Mouse (Mus musculus) megakaryocyte, adult 5-6 weeks (primary cell): ENCODE measurements around the gene Gsta4. TPM values are rescaled to one million over a fixed set of nuclear protein-coding genes. Genes with fewer than 3 reads are reported as not detected.
"Not testable (repeated sequence)": the region's sequence is repeated elsewhere in the genome, so short reads cannot be mapped to it uniquely, and the experiment has no call there.

Experiments
- ATAC-seq: 2 replicates; pipeline ENCODE4 v1.8.0; 2016; ENCODE audit warnings: mild to moderate bottlenecking, inconsistent platforms; ENCODE audit not compliant: poor library complexity, severe bottlenecking
- total RNA-seq, 2 experiments: library from RNA; stranded (forward) in 1 of 2; stranded (reverse) in 1 of 2; fragments of 153-499, 151-499 nt in 1 of 2; fragments of 221-1000, 200-1000 nt in 1 of 2; gene quantifications; 2 replicates each; pipeline versions ENCODE4 v1.2.3 to v1.2.4; 2015 to 2017

The Gsta4 gene
- total RNA-seq (2015) (0.27 TPM in 1 of 2 replicates, not detected in the other), total RNA-seq (2017) (not detected in 2 replicates)

DNA sequence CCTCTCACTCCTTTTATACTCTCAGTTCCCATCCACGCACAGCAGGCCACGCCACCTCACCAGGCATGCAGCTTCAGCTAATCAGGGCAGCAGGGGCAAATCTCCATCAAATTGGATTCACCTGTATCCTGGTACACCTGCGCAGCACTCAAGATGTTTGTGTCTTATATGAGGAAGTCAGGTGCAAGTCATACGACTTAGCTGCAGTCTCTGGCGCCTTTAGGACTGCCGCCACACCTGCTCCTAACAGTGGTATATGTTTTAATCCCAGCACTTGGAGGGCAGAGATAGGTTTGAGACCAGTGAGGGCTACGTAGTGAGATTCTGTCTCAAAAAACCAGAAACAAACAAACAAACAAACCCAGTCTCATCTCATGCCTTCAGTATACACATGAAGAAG, at the start of gene Gsta4:
TSS of gene Gsta4 (plus strand) at position 301 of the 400 bp plus-strand sequence.
- ATAC-seq, result not testable (repeated sequence)

DNA sequence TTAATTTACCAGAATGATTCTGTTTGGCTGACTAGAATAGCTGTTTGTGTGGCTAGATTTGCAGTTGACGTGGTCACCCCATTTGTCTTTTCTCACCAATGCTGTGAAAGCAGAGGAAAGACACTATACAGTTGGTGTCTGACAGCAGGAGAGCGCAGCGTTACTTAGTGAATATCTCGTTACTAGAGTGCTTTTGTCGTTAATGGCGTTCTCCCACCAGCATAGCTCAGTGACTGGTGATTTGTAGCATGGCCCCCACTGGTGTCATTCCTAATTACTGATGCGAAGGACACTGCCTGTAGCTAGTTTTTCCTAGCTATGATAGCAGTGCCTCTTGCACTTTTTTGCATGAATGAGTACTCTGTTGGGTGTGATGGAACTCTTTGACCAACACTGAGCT, 46.9 kb upstream of the Gsta4 start:
- no peak for ATAC-seq

DNA sequence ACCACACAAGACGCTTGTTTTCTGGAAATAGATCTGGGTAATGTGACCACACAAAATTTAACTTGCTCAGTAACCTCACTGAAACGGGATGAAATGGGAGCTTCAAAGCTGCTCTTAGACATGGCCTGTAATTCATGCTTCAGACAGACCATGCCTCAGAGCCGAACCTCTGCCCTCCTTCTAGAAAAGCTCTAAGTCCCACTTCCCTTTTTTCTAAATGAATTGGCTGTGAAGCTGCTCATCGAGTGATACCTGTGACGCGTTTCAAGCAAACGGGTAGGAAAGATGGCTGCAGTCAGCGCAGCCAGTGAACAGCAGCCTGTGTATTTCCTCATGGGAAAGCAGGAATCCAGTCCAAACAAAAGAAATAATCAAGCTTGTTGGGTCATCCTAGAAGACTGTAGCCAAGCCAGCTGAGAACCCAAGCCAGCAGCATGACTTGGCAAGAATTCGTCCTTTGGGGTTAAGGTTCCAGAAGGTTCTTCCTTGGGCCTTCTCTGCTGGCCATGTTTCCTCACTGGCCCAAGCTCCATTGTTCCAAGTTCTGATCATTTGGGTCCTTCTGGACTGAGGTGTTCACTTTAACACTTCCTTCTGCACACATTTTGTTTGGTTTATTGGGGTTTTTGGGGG, 44.4 kb upstream of the Gsta4 start:
- ATAC-seq, result peak; percentile 54

DNA sequence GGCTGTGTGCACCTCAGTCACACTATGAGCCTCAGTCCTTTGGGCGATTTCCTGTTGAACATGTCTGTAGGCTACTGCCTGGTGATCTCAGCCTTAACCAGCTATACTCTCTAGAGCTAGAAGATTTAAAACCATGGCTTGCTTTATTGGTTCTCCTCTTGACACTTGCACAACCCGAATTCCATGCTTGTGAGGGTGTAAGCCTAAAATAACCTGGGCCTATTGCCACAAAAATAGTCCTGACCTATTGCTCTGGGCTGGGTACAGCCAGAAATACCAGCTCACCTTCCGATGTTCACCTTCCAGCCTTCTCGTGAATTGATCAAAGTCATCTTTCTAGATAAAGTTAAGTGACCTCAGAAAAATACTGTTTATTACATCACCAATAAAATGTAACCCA, 43.1 kb upstream of the Gsta4 start:
- ATAC-seq, result no peak

DNA sequence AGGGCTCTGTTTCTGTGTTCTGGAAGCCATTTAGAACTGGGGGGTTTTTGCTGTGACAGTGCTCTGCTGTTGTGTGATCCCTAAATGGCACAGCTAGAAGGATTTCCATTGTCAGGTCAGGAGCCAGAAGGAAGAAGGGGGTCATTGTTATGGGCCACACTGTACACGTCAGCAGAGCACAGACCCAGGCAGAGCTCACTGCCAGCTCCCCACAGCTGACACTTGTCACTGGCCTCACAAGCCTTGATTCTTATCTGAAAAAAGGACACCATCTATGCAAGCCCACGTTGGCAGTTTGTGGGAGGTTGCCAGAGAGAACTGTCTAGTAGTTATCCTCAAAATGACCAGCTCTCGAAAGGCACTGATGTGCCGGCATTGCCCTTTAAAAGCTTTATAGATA, 36.5 kb upstream of the Gsta4 start:
- no peak for ATAC-seq

DNA sequence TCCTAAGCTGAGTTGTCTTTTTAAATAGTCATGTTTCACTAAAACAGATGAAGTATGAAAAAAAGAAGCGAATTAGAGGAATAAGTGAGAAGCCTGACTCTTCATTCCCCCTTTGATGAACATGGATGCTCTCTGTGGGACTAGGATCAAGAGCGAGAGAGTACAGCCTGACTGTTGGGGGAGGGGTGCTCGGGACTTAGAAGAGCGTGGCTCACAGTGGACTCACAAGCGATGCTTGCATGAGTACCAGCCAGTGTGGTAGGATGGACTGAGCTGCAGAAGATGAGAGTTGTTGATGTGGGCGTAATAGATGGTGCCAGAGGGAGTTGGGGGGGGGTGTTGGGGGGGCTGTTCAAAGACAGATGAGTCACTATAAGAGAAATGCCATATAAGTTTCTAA, 35.9 kb upstream of the Gsta4 start:
- ATAC-seq, result no peak

DNA sequence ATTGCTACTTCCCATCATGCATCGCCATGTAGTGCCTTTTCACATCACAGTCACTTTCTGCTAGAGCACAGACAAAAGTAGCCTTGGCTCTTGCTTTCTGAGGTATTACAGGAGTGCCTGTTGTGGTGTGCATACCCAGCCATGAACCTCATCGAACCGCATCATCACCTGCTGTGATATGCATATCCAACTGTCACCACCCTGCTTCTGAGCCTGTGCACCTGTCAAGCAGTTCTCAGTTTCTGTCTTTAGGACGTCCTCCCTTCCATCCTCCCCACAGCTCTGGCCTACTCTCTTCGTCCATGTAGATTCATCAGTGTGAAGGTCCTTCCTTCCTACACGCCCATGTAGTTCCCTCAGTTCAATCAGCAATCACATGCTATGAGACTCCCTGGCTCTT, 34.4 kb upstream of the Gsta4 start:
- no peak for ATAC-seq

DNA sequence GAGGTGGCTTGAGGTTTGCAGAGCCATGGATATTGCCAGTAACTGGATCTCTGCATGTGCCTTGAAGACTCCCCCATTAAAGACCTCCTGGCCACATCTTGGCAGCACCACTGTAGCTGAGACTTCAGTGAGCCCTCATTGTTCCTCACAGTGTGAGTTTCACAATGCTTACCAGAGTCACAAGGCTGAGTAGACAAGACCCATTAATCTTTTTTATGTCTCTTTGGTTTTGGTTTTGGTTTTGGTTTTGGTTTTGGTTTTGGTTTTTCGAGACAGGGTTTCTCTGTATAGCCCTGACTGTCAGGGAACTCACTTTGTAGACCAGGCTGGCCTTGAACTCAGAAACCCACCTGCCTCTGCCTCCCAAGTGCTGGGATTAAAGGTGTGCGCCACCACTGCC, 32.8 kb upstream of the Gsta4 start:
- ATAC-seq, result 0 out of 2 replicates have a peak, but pooled peaks have one; percentile 35

DNA sequence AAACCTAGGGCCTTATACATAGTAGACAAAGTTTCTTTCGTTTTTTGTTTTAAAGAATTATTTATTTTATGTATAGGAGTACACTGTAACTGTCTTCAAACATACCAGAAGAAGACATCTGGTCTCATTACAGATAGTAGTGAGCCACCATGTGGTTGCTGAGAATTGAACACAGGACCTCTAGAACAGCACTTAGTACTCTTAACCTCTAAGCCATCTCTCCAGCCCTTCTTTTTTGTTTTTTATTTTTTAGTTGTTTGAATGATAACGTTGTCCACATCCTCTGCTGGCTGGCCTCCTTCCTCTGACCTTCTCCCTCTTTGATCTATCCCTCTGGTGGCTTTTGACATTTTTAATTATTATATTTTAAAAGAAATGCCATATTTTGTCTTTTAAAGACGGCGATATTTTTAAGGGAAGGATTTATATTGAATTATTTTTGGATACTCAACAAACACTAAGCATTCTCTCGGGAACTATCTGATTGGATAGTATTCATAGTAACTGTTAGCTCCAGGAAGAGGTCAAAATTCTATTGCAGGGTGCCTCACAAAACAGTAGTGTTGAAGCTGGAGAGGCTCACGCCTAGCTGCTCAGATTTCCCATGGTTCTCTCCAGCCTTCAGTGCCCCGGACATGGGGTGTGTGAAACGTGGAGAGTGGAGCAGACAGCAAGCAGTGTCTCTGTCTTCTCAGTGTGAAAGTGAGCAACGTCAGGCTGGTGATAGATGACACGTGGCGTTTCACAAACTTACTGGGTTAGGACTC, 28.2 kb upstream of the Gsta4 start:
- ATAC-seq, result no peak

DNA sequence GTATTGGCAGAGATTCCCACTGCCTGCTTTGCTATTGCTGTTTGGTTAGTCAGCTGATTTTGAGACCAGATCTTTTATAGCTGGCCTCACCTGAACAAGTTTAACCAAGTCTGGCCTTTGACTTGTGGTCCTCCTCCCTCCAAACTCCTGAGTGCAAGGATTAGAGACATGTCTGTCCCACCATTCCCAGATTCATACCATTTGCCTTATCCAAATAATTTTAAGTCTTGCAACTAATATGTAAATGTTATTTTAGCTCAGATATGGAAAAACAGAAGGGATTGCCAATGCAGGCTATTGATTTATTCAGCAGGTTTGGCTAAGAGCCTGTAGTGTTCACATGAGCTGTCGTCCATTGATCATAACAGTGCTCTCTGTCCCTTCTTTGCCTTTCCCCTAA, 25.4 kb upstream of the Gsta4 start:
- no peak for ATAC-seq

DNA sequence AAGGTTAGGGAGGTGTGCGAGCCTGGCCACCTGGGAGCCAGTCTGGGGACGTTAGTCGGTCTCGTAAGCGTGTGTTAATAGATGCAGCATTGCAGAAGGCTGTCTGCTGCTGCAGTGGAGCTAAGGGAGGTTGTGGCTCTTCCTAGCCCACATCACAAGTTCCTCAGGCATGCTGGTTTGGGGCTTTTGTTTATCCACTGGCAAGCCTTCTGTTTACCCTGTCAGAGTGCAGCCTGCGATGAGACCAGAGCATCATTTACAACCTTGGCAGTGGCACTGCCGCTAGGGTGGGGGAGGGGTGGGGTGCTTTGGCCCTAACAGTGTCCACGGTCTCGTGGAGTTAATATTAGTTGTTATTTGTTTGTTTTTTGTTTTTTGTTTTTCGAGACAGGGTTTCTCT, 19.3 kb upstream of the Gsta4 start:
- no peak for ATAC-seq

DNA sequence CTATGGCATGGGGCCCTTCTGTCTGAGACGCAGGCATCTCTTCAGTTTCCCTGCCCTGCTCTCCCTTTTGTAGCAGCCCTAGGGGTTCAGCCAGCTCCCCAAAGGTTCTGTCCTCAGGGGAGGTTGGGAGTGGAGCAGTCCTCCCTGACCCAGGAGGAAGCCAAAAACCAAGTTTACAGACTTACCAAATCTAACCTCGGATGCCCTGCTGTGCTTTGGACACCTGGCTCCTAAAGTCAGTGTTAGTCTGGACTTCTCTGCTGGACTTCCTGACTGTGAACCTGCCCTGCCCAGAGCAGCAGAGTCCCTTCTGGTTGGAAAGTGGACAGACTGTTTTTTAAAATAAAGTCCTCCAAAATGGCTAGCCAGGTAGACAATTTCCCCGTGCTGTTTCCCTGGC, 17.8 kb upstream of the Gsta4 start:
- no peak for ATAC-seq

DNA sequence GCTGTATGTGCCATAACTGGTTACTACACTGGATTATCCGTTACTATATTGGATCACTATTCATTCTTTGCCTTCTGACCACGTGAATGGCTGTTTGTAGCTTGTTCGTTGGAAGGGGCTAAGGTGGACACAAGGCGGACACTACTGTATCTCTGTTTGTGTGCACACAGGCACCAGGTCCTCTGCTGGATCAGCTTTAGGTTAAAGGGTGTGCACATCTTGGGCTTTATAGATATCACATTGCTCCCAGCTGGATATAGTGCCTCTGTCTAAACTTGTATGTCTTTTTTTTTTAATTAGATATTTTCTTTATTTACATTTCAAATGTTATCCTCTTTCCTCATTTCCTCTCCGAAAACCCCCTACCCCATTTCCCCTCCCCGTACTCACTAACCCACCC, 17.1 kb upstream of the Gsta4 start:
- no peak for ATAC-seq

DNA sequence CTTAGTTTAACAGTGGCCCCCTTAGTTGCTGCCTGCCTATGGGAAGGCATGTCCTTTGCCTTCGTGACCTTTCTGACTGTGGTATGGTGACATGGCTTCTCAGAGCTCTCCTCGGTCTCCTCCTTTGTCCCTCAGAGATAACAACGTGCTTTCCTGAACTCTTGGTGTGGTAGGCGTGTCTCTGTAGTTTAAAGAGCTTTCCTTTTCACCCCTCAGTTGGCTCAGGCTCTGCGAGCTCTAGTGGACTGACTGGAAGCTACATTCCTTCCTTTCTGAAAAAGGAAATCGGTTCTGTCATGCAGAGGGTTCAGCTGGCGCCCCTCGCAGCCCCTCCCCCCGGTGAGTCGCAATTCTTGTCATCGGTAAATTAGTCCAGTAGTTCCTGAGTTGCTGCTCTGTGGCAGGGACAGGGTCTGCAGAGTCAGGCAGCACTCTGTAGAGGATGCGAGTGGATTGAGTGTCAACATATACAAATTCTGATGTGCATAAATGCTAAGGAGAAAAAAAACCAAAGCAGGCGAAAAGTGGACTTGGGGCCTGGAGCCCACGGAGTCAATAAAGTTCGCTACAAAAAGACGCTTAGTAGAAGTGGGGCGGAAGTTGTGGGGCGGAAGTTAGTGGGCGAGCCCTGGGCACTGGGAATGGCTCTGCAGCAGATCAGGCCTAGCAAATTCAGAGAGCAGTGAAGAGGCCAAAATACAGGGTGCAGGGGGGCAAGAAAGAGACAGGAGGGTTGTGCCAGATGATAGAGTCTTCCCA, 15.7 kb upstream of the Gsta4 start:
- ATAC-seq, result no peak

DNA sequence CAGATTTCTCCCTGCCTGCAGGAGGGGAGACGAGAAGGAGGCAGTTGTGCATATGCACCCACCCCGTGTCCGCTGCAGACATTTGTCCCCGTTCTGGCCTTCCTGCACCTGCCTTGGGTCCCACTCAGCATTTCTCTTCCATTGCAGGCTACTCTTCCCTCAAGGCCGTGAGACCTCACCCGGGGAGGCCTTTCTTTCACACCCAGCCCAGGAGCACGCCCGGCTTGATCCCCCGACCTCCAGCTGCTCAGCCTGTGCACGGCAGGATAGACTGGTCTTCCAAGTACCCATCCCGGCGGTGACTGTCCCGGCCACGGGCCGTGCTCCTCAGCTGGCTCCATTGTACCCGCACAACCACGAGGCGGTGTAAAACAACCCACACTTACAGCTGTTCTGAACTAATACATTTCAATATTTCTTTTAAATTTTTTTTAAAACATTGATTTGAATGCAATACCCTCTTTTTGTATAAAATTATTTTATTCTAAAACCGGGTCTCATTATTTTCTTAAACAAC, 15.1 kb upstream of the Gsta4 start:
- no peak for ATAC-seq

DNA sequence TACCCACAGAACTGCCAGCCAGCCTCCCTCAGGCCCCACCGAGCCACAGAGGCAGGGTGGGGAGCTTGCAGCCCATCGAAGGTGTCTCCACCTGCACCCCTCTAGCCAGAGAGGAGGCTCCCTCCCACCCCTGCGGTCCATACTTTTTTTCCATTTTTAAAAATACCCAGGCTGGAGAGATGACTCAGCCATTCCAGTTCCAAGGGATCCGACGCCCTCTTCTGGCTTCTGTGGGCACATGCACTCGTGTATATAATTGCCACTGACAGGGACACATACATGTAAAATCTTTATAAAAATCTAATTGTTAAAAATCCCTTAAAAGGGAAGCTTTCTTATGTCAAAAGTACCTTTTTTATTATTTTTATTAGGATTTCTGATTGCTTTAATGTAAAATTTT, 13.7 kb upstream of the Gsta4 start:
- no peak for ATAC-seq

DNA sequence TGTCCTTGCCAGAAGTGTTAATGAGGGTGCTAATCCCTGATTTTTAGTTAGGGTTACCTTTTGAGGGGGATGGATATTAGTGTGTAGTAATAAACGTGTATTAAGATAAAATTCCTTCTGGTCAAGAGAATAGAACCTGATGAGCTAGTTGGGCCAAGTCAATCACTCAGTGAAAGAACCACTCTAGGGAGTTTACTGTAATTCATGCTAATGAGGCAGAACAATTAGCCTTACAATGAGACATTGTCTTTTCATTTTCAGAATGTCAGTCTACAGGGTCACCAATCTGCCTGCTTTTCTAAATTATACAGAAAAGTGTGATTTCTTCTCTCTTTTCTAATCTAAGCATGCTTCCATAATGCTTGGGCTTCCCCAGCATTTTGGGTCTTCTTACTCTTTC, 8.6 kb upstream of the Gsta4 start:
- ATAC-seq, result no peak

DNA sequence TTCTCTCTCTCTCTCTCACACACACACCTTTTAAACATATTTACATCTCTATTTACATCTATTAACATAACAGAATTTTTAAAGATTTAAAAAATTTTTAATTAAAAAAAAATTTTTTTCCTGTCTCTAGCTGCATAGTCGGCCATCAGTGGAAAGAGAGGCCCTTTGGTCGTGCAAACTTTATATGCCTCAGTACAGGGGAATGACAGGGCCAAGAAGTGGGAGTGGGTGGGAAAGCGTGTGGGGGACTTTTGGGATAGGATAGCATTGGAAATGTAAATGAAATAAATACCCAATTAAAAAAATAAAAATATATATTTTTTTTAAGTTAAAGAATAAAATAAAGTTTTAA, 7.7 kb upstream of the Gsta4 start:
- ATAC-seq, result not testable (repeated sequence)

DNA sequence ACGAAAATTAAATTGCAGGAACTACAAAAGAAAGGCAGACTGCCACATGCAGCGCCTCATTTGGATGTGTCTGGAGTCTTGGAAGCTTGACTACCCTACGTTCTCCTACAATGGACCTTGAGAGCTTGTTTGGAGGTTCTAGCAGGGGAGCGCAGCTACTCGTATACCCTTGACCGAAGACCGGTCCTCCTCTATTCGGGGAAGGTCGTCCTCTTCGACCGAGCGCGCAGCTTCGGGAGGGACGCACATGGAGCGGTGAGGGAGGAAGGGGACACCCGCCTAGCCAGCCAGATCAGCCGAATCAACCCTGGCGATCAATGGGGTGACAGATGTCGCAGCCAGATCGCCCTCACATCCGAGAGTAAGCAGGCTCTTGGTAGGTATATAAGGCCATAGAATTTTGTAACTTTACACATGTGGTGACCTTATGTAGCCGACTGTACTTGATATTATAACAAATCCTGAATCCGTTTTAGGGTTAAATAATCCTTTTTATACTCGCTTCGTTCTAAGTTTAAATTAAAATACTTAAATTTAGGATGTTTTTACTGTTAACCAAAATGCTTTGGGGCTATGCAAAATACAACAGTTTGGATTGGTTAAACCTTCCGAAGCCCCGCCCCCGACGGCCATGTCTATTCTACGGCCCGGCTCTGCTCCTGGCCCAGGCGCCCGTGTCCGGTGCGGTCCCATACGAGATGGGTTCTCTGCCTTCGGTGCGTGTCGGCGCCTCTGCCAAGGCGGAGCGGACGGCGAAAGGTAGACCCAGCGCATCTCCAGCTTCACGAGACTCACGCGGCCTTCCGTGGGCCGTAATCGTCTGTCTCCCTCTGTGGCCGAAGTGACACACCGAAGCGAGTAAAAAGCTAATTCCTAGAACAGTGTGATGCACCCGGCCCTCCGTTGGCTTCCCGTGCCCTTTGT, 7.0 kb upstream of the Gsta4 start:
- ATAC-seq, result peak; percentile 91

DNA sequence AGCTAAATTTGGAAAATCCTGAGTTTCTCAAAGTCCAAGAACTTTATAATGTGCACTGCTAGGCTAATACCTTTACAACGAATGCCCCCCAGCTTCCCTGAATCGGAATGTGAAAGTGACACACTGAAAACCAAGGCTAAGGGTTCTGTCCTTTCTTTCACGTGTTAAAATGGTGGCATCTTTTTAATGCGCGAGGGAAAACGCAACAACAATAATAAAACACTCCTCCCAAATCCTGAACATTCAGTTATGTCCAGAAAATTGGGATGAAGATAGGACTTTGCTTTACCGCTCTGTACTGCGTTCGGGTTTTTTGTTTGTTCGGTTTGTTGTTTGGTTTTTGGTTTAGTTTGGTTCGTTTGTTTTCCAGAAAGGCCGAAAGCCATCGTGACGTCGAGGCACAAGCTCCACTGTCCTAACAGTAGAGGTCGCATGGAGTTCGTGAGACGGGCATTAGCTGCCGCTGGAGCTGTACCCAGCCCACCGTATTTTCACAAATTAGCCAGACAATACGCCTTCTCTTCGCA, 6.3 kb upstream of the Gsta4 start:
- peak; percentile 77 for ATAC-seq
